Mouse (Mus musculus) cerebellum, adult 9-10 months (tissue): ENCODE results near the gene Hmgcl.

Experiments
- DNase-seq: peaks from one replicate; pipeline ENCODE4 v3.0.0; 2022

Gene Hmgcl

GRCm38 (mm10) chr4:135987714-135988113, 41.5 kb downstream of the Hmgcl start:
- DNase-seq = peak; percentile 47

DNA sequence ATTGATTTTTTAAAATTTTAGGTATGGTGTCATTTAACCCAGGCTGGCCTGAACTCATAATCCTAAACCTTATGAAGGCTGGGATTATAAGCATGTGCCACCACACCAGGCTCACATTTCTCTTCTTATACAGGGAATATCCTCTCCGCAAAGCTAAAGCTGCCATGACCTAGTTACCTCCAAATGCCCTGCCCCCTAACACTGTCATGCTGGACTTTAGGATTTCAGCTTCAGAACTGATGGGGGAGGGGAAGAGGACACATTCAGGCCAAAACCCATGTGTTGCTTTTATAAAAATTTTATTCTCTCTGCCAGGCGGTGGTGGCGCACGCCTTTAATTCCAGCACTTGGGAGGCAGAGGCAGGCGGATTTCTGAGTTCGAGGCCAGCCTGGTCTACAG, 47.7 kb downstream of the Hmgcl start:
- no peak for DNase-seq

- DNase-seq = no peak
Measured at GRCm38 (mm10) chr4:135995118-135995517, 48.9 kb downstream of the Hmgcl start.

DNA sequence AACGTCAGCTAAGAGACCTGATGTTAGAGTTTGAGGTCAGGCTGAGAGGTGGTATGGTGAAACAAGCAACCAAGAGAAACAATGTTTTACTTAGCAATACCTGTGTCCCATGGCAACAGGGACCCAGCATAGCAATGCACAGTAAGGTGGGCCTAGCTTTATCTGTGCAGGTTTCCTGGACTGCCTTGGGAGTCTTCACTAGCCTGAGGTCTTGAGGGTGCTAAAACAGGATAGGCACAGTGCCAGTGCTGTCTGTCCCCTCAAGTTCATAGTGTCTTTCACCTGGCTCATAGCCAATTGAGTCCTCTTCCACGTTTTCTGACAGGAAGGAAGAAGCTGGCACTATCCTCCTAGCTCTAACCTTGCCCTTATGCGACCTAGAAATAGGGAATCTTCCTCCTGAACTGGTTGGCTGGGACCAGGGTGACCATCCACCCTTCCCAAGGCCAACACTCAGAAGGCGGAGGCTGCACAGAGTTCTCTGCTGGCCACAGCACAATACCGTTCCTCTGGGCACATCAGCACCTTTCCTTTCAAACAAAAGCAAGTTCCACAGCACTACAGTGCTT, 57.9 kb downstream of the Hmgcl start:
- no peak for DNase-seq

GRCm38 (mm10) chr4:136004921-136005320, 58.7 kb downstream of the Hmgcl start:
- DNase-seq = no peak

- no peak for DNase-seq
Measured at GRCm38 (mm10) chr4:136006821-136007220, 60.6 kb downstream of the Hmgcl start.

GRCm38 (mm10) chr4:136008782-136009447, 62.7 kb downstream of the Hmgcl start:
- DNase-seq = no peak

GRCm38 (mm10) chr4:136010586-136010985, 64.3 kb downstream of the Hmgcl start:
- no peak for DNase-seq
